Mouse (Mus musculus): Measurements from ENCODE around the gene Usp5.

GRCm38 (mm10) chr6:124770511-124770910, 58.8 kb downstream of the Usp5 start:
- no peak for TF ChIP-seq CTCF (IDR thresholded peaks at IDR 0.05; ENCODE audit: borderline replicate concordance, extremely low read depth, insufficient read depth, insufficient read length)
- no peak for TF ChIP-seq POLR2A (IDR thresholded peaks at IDR 0.05; ENCODE audit: borderline replicate concordance, extremely low read depth, insufficient read depth, insufficient read length, poor library complexity, severe bottlenecking)

Measured in brain, embryonic 14.5 days (tissue).